Mouse (Mus musculus) gastrocnemius, adult 2 months (tissue): ENCODE measurements around the gene Ovol2. TPM values are rescaled to one million over a fixed set of nuclear protein-coding genes. Genes with fewer than 3 reads are reported as not detected.

ENCODE experiments used
- DNase-seq: peaks from one replicate; pipeline ENCODE4 v3.0.0; 2022
- H3K27ac ChIP-seq: fragments of 200-600 bp; 2 replicates; pipeline ENCODE4 v1.8.1; 2022; ENCODE audit warnings: mild to moderate bottlenecking
- H3K4me3 ChIP-seq: fragments of 200-600 bp; 2 replicates; pipeline ENCODE4 v1.8.1; 2022; ENCODE audit warnings: mild to moderate bottlenecking, moderate library complexity
- CTCF ChIP-seq: fragments of 200-600 bp; IDR thresholded peaks from 2 replicates; pipeline ENCODE4 v1.8.1; 2022; ENCODE audit warnings: antibody characterized with exemption, mild to moderate bottlenecking, moderate library complexity
- intact Hi-C: fragments of 180-260 bp; cut with DNase I; formaldehyde crosslinking; loops from one replicate; pipeline ENCODE4 v1.15.1; 2025
- total RNA-seq, 2 experiments: library from RNA; stranded (reverse); gene quantifications; 2 replicates each; pipeline ENCODE4 v1.2.3; 2021

Gene Ovol2
- total RNA-seq, 2 experiments from 2014 or later: not detected

- DNase-seq: no peak
- Histone ChIP-seq H3K27ac (no peak overlapping the region), H3K4me3 (no peak overlapping the region)
- no peak for TF ChIP-seq CTCF
- intact Hi-C loops: no loop called here
Observed at GRCm38 (mm10) chr2:144337701-144338100, 5.8 kb upstream of the Ovol2 start.

GRCm38 (mm10) chr2:144337230-144337629 is 5.3 kb upstream of the Ovol2 start:
- intact Hi-C loops: no loop called here
- Histone ChIP-seq H3K27ac (no peak overlapping the region), H3K4me3 (no peak overlapping the region)
- no peak for TF ChIP-seq CTCF
- DNase-seq: no peak

- no peak for TF ChIP-seq CTCF
- H3K4me3 ChIP-seq: peak overlapping the region; percentile 51
- intact Hi-C loops: no loop called here
Observed at GRCm38 (mm10) chr2:144333138-144333842, 1.3 kb upstream of the Ovol2 start.

GRCm38 (mm10) chr2:144332486-144332885 is 540 bp upstream of the Ovol2 start:
- no peak for TF ChIP-seq CTCF
- DNase-seq: no peak
- Histone ChIP-seq H3K27ac (no peak overlapping the region), H3K4me3 (peak overlapping the region; percentile 51)
- intact Hi-C loops: no loop called here

More at GRCm38 (mm10) chr2:144333138-144333842, 1.3 kb upstream of the Ovol2 start:
- DNase-seq: no peak
- no peak overlapping the region for H3K27ac ChIP-seq

- TF ChIP-seq CTCF: no peak
- Histone ChIP-seq H3K27ac (no peak overlapping the region), H3K4me3 (peak overlapping the region; percentile 78)
- intact Hi-C loops: no loop called here
- peak; percentile 44 for DNase-seq
Observed at GRCm38 (mm10) chr2:144330960-144331371, 980 bp downstream of the Ovol2 start.

GRCm38 (mm10) chr2:144330352-144330959 is 1.5 kb downstream of the Ovol2 start:
- no peak for TF ChIP-seq CTCF
- H3K4me3 ChIP-seq: peak overlapping the region; percentile 78
- H3K27ac ChIP-seq: no peak overlapping the region

GRCm38 (mm10) chr2:144329937-144330336 is 2.0 kb downstream of the Ovol2 start:
- H3K4me3 ChIP-seq: peak overlapping the region; percentile 78; the same call in 1 of the 2 replicates
- intact Hi-C loops: no loop called here
- no peak for DNase-seq
- TF ChIP-seq CTCF: no peak
- H3K27ac ChIP-seq: no peak overlapping the region

More at GRCm38 (mm10) chr2:144330352-144330959, 1.5 kb downstream of the Ovol2 start:
- intact Hi-C loops: no loop called here
- DNase-seq: peak; percentile 27

- Histone ChIP-seq H3K4me3 (no peak overlapping the region), H3K27ac (no peak overlapping the region)
- intact Hi-C loops: no loop called here
- TF ChIP-seq CTCF: no peak
- DNase-seq: no peak
Observed at GRCm38 (mm10) chr2:144329451-144329850, 2.5 kb downstream of the Ovol2 start.

GRCm38 (mm10) chr2:144324218-144324617 is 7.7 kb downstream of the Ovol2 start:
- H3K27ac ChIP-seq: no peak overlapping the region
- intact Hi-C loops: no loop called here
- no peak for TF ChIP-seq CTCF
- H3K4me3 ChIP-seq: no peak overlapping the region
- no peak for DNase-seq

- no peak for TF ChIP-seq CTCF
- intact Hi-C loops: no loop called here
- no peak overlapping the region for H3K4me3 ChIP-seq
- DNase-seq: no peak
- H3K27ac ChIP-seq: no peak overlapping the region
Observed at GRCm38 (mm10) chr2:144311372-144311771, 20.6 kb downstream of the Ovol2 start.

GRCm38 (mm10) chr2:144310273-144310672 is 21.7 kb downstream of the Ovol2 start:
- Histone ChIP-seq H3K27ac (no peak overlapping the region), H3K4me3 (no peak overlapping the region)
- no peak for TF ChIP-seq CTCF
- DNase-seq: no peak
- intact Hi-C loops: no loop called here

- intact Hi-C loops: loop anchor here (5.0 kb wide), 1 partner anchor 144 kb away; no protein-coding TSS in a partner anchor
- TF ChIP-seq CTCF: no peak
- no peak for DNase-seq
- no peak overlapping the region for H3K27ac ChIP-seq
- no peak overlapping the region for H3K4me3 ChIP-seq
Observed at GRCm38 (mm10) chr2:144308561-144308960, 23.4 kb downstream of the Ovol2 start.

GRCm38 (mm10) chr2:144305721-144306294 is 26.1 kb downstream of the Ovol2 start:
- no peak overlapping the region for H3K4me3 ChIP-seq
- peak; percentile 54 for TF ChIP-seq CTCF
- intact Hi-C loops: loop anchor here (5.0 kb wide), 1 partner anchor 146 kb away; no protein-coding TSS in a partner anchor
- DNase-seq: no peak
- no peak overlapping the region for H3K27ac ChIP-seq
